ENCODE assay signal across 26 mouse cellular contexts in genomic region chr16:23282241-23282640, GRCm38 (mm10). TPM values are rescaled to one million over a fixed set of nuclear protein-coding genes. Genes with fewer than 3 reads are reported as not detected.
DNase-seq lines count a peak whose midpoint lies in the region; ATAC-seq and TF ChIP-seq lines count a peak whose summit lies in the region.
"Had no signal": no experiment of that assay in that cellular context is flagged by ENCODE, and none has a peak within 500 bp of the region (broad histone marks: within the 10 kb centered on the region; RNA-seq: fewer than 3 reads in every experiment).

No protein-coding gene starts in this region.

- peak in 1 of 2 experiments; percentile 72; a peak in 2 of 4 replicates for TF ChIP-seq EP300 in MEL (IDR thresholded peaks at IDR 0.05; ENCODE audit: low read depth in 1 of 2, low read length in 2 of 2)

- DNase-seq in 416B (ENCODE audit: low read depth): peak; percentile 65
- DNase-seq in CD4-positive helper T cell, adult 2 months (ENCODE audit: low read depth, low spot score): peak; percentile 66
- DNase-seq in MEL (ENCODE audit: low read depth, low spot score): peak; percentile 65
- DNase-seq in kidney, adult 9 months: no peak
- no peak for DNase-seq in kidney, adult 18-20 months
- DNase-seq in gastrocnemius, postnatal 10 days: no peak
- DNase-seq in thymus, postnatal 36 days: no peak
- DNase-seq: adrenal gland, adult 2 months; adrenal gland, postnatal 25 days; B cell, adult 2 months; cerebellum, adult 2 months; cerebellum, postnatal 14 days; embryo, embryonic 11 days; gastrocnemius, adult 2 months; gastrocnemius, postnatal 36 days; heart, adult 2 months; heart, postnatal 36 days had no signal

- ATAC-seq in inflammation-experienced regulatory T-cells, adult 6 months: peak; percentile 41
- ATAC-seq: forebrain, embryonic 14.5 days; hindbrain, embryonic 16.5 days; intestine, embryonic 15.5 days had no signal

- H3K4me3 ChIP-seq in MEL (ENCODE audit: control insufficient read depth in 1 of 2, insufficient read depth in 1 of 2, low read depth in 2 of 2, low read length in 2 of 2): no peak overlapping the region
- H3K4me3 ChIP-seq: embryonic facial prominence, embryonic 15.5 days; erythroblast, embryonic 14.5 days; forebrain, embryonic 10.5 days; gastrocnemius, adult 2 months; heart, adult 2 months; heart, embryonic 13.5 days; hindbrain, embryonic 12.5 days; intestine, embryonic 15.5 days had no signal

- H3K79me2 ChIP-seq in MEL (ENCODE audit: control insufficient read depth, insufficient read depth, low read length, poor library complexity): no peaks in the 10 kb centered on the region

- no peaks in the 10 kb centered on the region for H3K9me3 ChIP-seq in MEL (replicated peaks; ENCODE audit: insufficient read depth, low read length)
- H3K9me3 ChIP-seq: embryonic facial prominence, embryonic 15.5 days; forebrain, embryonic 10.5 days; heart, embryonic 13.5 days; hindbrain, embryonic 12.5 days; intestine, embryonic 15.5 days had no signal

- H3K27me3 ChIP-seq in MEL (ENCODE audit: control insufficient read depth in 1 of 2, insufficient read depth in 2 of 2, low read length in 2 of 2): no peaks in the 10 kb centered on the region
- H3K27me3 ChIP-seq: embryonic facial prominence, embryonic 15.5 days; heart, embryonic 13.5 days; hindbrain, embryonic 12.5 days; intestine, embryonic 15.5 days had no signal

- peak overlapping the region; percentile 80 for H3K27ac ChIP-seq in MEL (ENCODE audit: control insufficient read depth, low read depth, low read length)
- H3K27ac ChIP-seq: embryonic facial prominence, embryonic 15.5 days; forebrain, embryonic 10.5 days; gastrocnemius, adult 2 months; heart, adult 2 months; heart, embryonic 13.5 days; hindbrain, embryonic 12.5 days; intestine, embryonic 15.5 days had no signal

- TF ChIP-seq CTCF in MEL (IDR thresholded peaks at IDR 0.05 in 2 of 3, conservative IDR thresholded peaks at IDR 0.05 in 1 of 3; ENCODE audit: control insufficient read depth in 1 of 3, insufficient read depth in 1 of 3, low read depth in 2 of 3, low read length in 3 of 3, poor library complexity in 1 of 3, severe bottlenecking in 1 of 3): no peak

- TF ChIP-seq RAD21 in MEL (IDR thresholded peaks at IDR 0.05; ENCODE audit: low read depth, low read length): no peak

- no peak overlapping the region for H3K9ac ChIP-seq in MEL (ENCODE audit: control insufficient read depth, low read depth, low read length, poor library complexity, severe bottlenecking)
- H3K9ac ChIP-seq: embryonic facial prominence, embryonic 15.5 days; heart, embryonic 13.5 days; hindbrain, embryonic 12.5 days; intestine, embryonic 15.5 days had no signal

- peaks cover 0 to 24% of the 10 kb centered on the region in 2 experiments; a peak in 3 of 4 replicates for H3K4me1 ChIP-seq in MEL (ENCODE audit: control insufficient read depth in 1 of 2, insufficient read depth in 2 of 2, low read length in 2 of 2)
- H3K4me1 ChIP-seq: intestine, embryonic 15.5 days had no signal

- no peak for TF ChIP-seq POLR2A in MEL (IDR thresholded peaks at IDR 0.05; ENCODE audit: control insufficient read depth in 1 of 2, insufficient read depth in 1 of 2, low read depth in 1 of 2, low read length in 2 of 2, poor library complexity in 1 of 2)

- peaks cover 0 to 20% of the 10 kb centered on the region in 2 experiments; a peak in 2 of 4 replicates for H3K36me3 ChIP-seq in MEL (ENCODE audit: control insufficient read depth in 1 of 2, insufficient read depth in 2 of 2, low read length in 2 of 2)
- H3K36me3 ChIP-seq: embryonic facial prominence, embryonic 15.5 days; heart, embryonic 13.5 days; hindbrain, embryonic 12.5 days; intestine, embryonic 15.5 days had no signal

TF ChIP-seq in MEL, 35 proteins besides CTCF, POLR2A, EP300 and RAD21:
- peak; percentile 76 for TF ChIP-seq TAL1 (IDR thresholded peaks at IDR 0.05; ENCODE audit: low read length)
- TF ChIP-seq GATA1 (IDR thresholded peaks at IDR 0.05; ENCODE audit: low read depth, low read length): peak; percentile 19; the same call in 1 of the 2 replicates
- TF ChIP-seq ZC3H11A (IDR thresholded peaks at IDR 0.05; ENCODE audit: low read depth, low read length): no peak
- TF ChIP-seq E2F4 (IDR thresholded peaks at IDR 0.05; ENCODE audit: borderline replicate concordance, low read depth, low read length): no peak
- TF ChIP-seq TCF12 (IDR thresholded peaks at IDR 0.05; ENCODE audit: low read depth, low read length): peak; percentile 67
- peak; percentile 51; the same call in 1 of the 2 replicates for TF ChIP-seq ZNF384 (IDR thresholded peaks at IDR 0.05; ENCODE audit: low read depth, low read length)
- TF ChIP-seq POLR2AphosphoS2 (IDR thresholded peaks at IDR 0.05; ENCODE audit: low read length): no peak
- TF ChIP-seq UBTF (IDR thresholded peaks at IDR 0.05; ENCODE audit: borderline replicate concordance, insufficient read depth, low read depth, low read length): no peak
- no peak for TF ChIP-seq MAFK (IDR thresholded peaks at IDR 0.05; ENCODE audit: borderline replicate concordance, low read depth, low read length)

RNA-seq across cellular contexts. Expression of gene St6gal1, which starts 57.7 kb away (rescaled TPM):
- total RNA-seq in MEL (2012; rRNA removed): not detected in 2 replicates
- not detected for polyA plus RNA-seq in MEL (2012; ENCODE audit: insufficient read depth in 1 of 2, insufficient read length in 2 of 2, low read depth in 1 of 2, low replicate concordance in 2 of 2, missing spikeins in 1 of 2)
- polyA plus RNA-seq in inflammation-experienced regulatory T-cells, adult 6 months (2017; shearing (Covaris generic)): 10 to 100 TPM; 24.7 to 67.7 (median 66.3) TPM
- total RNA-seq in gastrocnemius, postnatal 10 days (2021): 1 to 10 TPM; 9.5 to 9.8 TPM
- polyA plus RNA-seq: erythroblast, embryonic 14.5 days had no signal

Comparison
In these comparisons a context has a peak if more than half of its experiments do, and no peak if none do; other contexts are left out.
1. DNase-seq: peak in 416B (single experiment), CD4-positive helper T cell, adult 2 months (single experiment) and MEL (single experiment); none in kidney, adult 9 months (single experiment), kidney, adult 18-20 months (single experiment), gastrocnemius, postnatal 10 days (single experiment) and thymus, postnatal 36 days (0 of 2).
2. RNA of gene St6gal1, which starts 57.7 kb away (total RNA-seq): 9.5 to 9.8 TPM in gastrocnemius, postnatal 10 days; not detected in MEL; every median in the first group is over 10 times any median in the second.